Mouse (Mus musculus) heart, embryonic 12.5 days (tissue): ENCODE measurements at regions not wholly inside any gene's neighbourhood (a gene's known extent, or its start where the extent isn't known, plus 50 kb on each side); places are given as distances from the start of the nearest gene placed in this dataset.

Experiments used
- ATAC-seq: fragments of 200-750 bp; cut with Nextera tagmentation; 2 replicates; pipeline ENCODE4 v1.8.0; 2017; ENCODE audit warnings: moderate TSS enrichment, moderate library complexity; ENCODE audit not compliant: insufficient number of reproducible peaks, low FRiP score
- H3K27ac ChIP-seq: fragments of 300-500 bp; sonication (generic); 2 replicates; pipeline ENCODE4 v1.5.1; 2016; ENCODE audit warnings: mild to moderate bottlenecking, moderate library complexity; ENCODE audit not compliant: poor library complexity, severe bottlenecking
- H3K27me3 ChIP-seq: fragments of 300-500 bp; sonication (generic); replicated peaks from 2 replicates; pipeline ENCODE4 v1.6.1; 2016; ENCODE audit warnings: mild to moderate bottlenecking, moderate library complexity
- H3K36me3 ChIP-seq: fragments of 300-500 bp; sonication (generic); 2 replicates; pipeline ENCODE4 v1.6.1; 2016; ENCODE audit warnings: mild to moderate bottlenecking, moderate library complexity
- H3K4me1 ChIP-seq: fragments of 300-500 bp; sonication (generic); replicated peaks from 2 replicates; pipeline ENCODE4 v1.6.1; 2016; ENCODE audit warnings: mild to moderate bottlenecking
- H3K4me2 ChIP-seq: fragments of 300-500 bp; sonication (generic); 2 replicates; pipeline ENCODE4 v1.6.1; 2016; ENCODE audit warnings: mild to moderate bottlenecking, moderate library complexity
- H3K4me3 ChIP-seq: fragments of 300-500 bp; sonication (generic); 2 replicates; pipeline ENCODE4 v1.5.1; 2016; ENCODE audit warnings: mild to moderate bottlenecking
- H3K9ac ChIP-seq: fragments of 300-500 bp; sonication (generic); 2 replicates; pipeline ENCODE4 v1.6.1; 2016; ENCODE audit warnings: mild to moderate bottlenecking, moderate library complexity
- H3K9me3 ChIP-seq: fragments of 300-500 bp; sonication (generic); replicated peaks from 2 replicates; pipeline ENCODE4 v1.6.1; 2016; ENCODE audit warnings: mild to moderate bottlenecking, moderate library complexity
- WGBS: fragments of 180-500 bp; shearing (Covaris S2); methylation state at CpG from one replicate; pipeline ENCODE4 v1.1.7; 2016; 5-methylcytosine and 5-hydroxymethylcytosine counted together

DNA sequence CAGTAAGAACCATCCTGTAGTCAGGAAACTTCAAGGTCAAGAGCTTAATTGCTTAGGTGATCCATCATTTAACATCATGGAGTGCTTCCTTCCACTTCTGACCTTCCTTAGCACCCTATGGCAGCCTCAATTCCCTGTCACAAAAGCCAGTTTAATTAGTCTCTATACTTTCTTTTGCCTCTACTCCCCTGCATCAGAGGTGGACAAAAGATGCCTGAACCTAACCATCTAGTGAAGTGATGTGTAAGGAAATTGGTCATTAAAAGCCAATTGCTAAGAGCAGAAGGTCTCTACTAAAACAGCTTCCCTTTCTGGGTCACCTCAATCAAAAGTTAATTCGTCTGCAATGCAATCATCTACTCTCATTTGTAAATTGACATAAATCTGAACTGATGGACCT, 234.3 kb upstream of the Fbxl7 start:
- ATAC-seq, result no peak
- no peaks in the 10 kb centered on the region for H3K27me3 ChIP-seq
- no peak overlapping the region for H3K27ac ChIP-seq
- WGBS, result 52% methylated on average over 1 of the region's 1 CpGs
- no peaks in the 10 kb centered on the region for H3K9me3 ChIP-seq
- H3K36me3 ChIP-seq, result no peaks in the 10 kb centered on the region
- no peaks in the 10 kb centered on the region for H3K4me1 ChIP-seq
- H3K4me2 ChIP-seq, result no peak overlapping the region
- H3K4me3 ChIP-seq, result no peak overlapping the region
- no peak overlapping the region for H3K9ac ChIP-seq

DNA sequence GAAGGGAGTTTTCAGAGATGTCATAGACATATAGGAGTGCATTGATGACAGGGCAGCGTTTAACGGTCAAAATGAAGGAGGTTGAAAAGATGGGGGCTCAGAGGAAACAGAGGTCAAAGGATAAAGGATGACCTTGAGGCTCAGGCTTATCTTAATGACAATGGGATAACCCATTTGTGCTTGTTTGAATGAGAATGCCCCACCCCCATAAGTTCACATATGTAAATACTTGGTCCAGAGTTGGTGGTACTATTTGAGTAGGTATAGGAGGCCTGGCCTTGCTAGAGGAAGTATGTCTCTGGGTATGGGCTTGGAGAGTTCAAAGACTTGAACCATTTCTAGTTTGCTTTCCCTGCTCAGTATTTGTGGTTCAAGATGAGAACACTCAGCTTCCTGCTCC, 237.4 kb upstream of the Fbxl7 start:
- H3K9ac ChIP-seq, result no peak overlapping the region
- no peak for ATAC-seq
- H3K4me2 ChIP-seq, result no peak overlapping the region
- 82% methylated on average over 2 of the region's 2 CpGs for WGBS
- no peaks in the 10 kb centered on the region for H3K4me1 ChIP-seq
- H3K36me3 ChIP-seq, result no peaks in the 10 kb centered on the region
- no peak overlapping the region for H3K27ac ChIP-seq
- H3K9me3 ChIP-seq, result no peaks in the 10 kb centered on the region
- no peaks in the 10 kb centered on the region for H3K27me3 ChIP-seq
- H3K4me3 ChIP-seq, result no peak overlapping the region

DNA sequence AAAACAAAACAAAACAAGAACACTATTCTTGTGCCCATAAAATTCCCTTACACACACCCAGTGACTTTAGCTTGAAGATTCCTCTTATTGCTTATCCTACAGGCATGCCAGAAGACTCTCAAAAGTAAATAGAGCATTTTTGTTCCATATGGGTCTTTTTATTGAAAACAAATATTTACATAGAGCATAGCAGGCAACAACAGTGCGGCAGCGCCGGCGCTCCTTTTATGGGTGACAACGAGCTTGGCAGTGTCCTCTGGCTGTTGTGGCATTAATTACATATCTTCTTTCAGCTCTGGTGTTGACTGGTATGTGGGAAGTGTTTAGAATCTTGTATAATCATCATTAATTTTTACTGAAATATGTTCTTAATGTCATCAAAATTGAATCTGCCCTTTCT, 242.2 kb upstream of the Fbxl7 start:
- H3K9me3 ChIP-seq, result no peaks in the 10 kb centered on the region
- H3K36me3 ChIP-seq, result no peaks in the 10 kb centered on the region
- no peaks in the 10 kb centered on the region for H3K27me3 ChIP-seq
- no peak overlapping the region for H3K27ac ChIP-seq
- H3K4me2 ChIP-seq, result no peak overlapping the region
- H3K4me1 ChIP-seq, result no peaks in the 10 kb centered on the region
- H3K4me3 ChIP-seq, result no peak overlapping the region
- no peak for ATAC-seq
- WGBS, result 82% methylated on average over 5 of the region's 5 CpGs
- H3K9ac ChIP-seq, result no peak overlapping the region

DNA sequence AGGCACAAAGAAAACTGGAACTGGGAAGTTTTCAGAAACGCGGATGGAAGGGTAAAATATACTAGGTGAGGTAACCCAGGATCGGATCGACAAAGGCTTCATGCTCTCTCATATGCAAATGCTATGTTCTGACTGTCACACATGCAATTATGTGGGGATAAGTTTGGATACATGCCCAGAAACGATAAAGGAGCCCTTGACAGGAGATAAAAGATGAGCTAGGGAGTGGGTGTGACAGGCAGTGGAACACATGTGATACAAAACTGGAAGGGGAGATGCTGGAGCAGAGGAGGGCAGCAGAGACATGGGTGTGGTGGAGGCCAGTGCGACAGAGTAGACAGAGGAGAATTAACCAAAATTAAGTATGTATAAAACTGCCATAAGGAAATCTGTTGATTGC, 250.5 kb upstream of the Fbxl7 start:
- no peaks in the 10 kb centered on the region for H3K4me1 ChIP-seq
- H3K4me2 ChIP-seq, result no peak overlapping the region
- H3K27ac ChIP-seq, result no peak overlapping the region
- H3K9ac ChIP-seq, result no peak overlapping the region
- no peak overlapping the region for H3K4me3 ChIP-seq
- H3K36me3 ChIP-seq, result no peaks in the 10 kb centered on the region
- ATAC-seq, result no peak
- H3K9me3 ChIP-seq, result no peaks in the 10 kb centered on the region
- 72% methylated on average over 6 of the region's 6 CpGs for WGBS
- no peaks in the 10 kb centered on the region for H3K27me3 ChIP-seq

DNA sequence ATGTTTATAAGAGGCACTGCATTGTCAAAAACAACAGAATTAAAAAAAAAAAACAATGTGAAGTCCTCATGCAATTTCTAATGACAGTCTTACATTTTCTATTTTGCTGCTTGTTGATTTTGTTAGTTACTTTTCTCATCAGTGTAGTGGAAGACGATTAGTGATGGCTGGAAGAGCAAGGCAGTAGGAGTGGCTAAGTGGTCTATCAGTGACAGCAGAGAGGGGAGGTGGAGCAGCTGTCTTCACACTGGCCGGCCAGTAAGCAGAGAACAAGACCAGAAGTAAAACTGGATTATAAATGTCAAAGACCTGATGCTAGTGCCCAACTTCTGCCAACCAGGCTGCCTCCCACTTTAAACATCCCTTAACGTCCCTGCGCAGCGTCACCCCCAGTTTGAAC, 265.6 kb upstream of the Fbxl7 start:
- Histone ChIP-seq H3K4me2 (no peak overlapping the region), H3K36me3 (no peaks in the 10 kb centered on the region), H3K9ac (no peak overlapping the region), H3K27me3 (no peaks in the 10 kb centered on the region), H3K27ac (no peak overlapping the region), H3K4me3 (no peak overlapping the region), H3K9me3 (no peaks in the 10 kb centered on the region), H3K4me1 (no peaks in the 10 kb centered on the region)
- ATAC-seq, result no peak
- 60% methylated on average over 5 of the region's 5 CpGs for WGBS

DNA sequence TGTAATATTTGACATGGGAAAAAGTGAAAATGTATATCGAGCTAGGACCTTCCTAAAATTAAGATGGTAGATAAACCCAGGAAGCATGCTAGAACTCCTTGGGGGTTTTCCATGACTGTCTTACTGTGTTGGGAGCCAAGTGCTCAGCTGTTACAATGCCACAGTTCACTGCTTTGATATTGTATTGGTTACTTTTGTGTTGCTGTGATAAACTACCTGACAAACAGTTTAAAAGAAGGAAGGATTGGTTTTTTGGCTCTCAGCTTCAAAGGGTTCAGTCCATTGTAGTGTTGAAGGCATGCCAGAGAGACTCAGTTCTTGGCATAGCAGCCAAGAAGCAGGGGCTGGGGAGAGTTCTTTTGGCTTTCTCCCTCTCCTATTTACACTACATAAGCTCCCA, 272.1 kb upstream of the Fbxl7 start:
- 57% methylated on average over 1 of the region's 1 CpGs for WGBS
- no peak overlapping the region for H3K4me2 ChIP-seq

DNA sequence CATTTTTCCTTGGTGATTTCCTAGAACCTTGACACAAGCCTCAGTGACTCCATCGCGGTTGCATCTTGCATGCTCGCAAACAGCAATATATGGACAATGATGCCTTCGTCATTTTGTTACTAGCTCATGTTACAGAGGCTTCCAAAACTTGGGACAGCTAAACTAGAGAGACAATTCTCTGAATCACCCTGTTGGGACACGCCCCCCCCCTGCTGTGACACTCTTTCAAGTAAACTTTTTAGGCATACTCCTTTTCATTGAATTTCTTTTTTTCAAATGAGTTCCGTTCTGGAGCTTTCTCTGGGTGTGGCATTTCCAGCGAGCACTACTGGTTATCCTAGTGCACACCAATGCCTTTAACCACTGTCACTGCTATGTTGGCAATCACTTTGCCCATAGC, 274.5 kb upstream of the Fbxl7 start:
- Histone ChIP-seq H3K27ac (no peak overlapping the region), H3K4me2 (no peak overlapping the region), H3K4me3 (no peak overlapping the region), H3K9me3 (no peaks in the 10 kb centered on the region), H3K27me3 (no peaks in the 10 kb centered on the region), H3K36me3 (no peaks in the 10 kb centered on the region), H3K9ac (no peak overlapping the region), H3K4me1 (no peaks in the 10 kb centered on the region)
- no peak for ATAC-seq
- WGBS, result 78% methylated on average over 7 of the region's 7 CpGs

More for the DNA sequence above, 272.1 kb upstream of the Fbxl7 start:
- Histone ChIP-seq H3K27ac (no peak overlapping the region), H3K27me3 (no peaks in the 10 kb centered on the region), H3K4me1 (no peaks in the 10 kb centered on the region), H3K36me3 (no peaks in the 10 kb centered on the region), H3K9ac (no peak overlapping the region), H3K9me3 (no peaks in the 10 kb centered on the region), H3K4me3 (no peak overlapping the region)
- no peak for ATAC-seq

DNA sequence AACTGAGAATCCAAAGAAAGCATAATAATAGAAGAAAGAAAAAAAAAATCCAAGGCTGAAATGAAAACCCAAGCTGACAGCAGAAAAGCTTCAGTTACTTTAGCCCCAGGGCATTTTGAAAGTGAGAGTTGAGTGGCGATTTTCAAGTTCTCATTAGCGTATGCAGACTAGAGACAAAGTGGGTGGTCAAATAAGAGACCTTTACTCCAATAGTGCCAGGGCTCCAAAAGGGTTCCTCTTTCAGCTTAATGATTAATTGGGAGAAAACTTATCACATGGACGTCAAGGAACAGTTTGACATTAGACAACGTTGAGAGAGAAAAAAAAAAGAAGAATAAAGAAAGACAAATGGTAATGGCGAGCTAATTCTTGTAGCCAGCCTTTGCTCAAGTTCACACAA, 278.1 kb upstream of the Fbxl7 start:
- no peaks in the 10 kb centered on the region for H3K27me3 ChIP-seq
- no peak overlapping the region for H3K4me3 ChIP-seq
- H3K9ac ChIP-seq, result no peak overlapping the region
- no peaks in the 10 kb centered on the region for H3K36me3 ChIP-seq
- H3K27ac ChIP-seq, result no peak overlapping the region
- H3K9me3 ChIP-seq, result no peaks in the 10 kb centered on the region
- no peak overlapping the region for H3K4me2 ChIP-seq
- 50% methylated on average over 5 of the region's 5 CpGs for WGBS
- no peak for ATAC-seq
- no peaks in the 10 kb centered on the region for H3K4me1 ChIP-seq

DNA sequence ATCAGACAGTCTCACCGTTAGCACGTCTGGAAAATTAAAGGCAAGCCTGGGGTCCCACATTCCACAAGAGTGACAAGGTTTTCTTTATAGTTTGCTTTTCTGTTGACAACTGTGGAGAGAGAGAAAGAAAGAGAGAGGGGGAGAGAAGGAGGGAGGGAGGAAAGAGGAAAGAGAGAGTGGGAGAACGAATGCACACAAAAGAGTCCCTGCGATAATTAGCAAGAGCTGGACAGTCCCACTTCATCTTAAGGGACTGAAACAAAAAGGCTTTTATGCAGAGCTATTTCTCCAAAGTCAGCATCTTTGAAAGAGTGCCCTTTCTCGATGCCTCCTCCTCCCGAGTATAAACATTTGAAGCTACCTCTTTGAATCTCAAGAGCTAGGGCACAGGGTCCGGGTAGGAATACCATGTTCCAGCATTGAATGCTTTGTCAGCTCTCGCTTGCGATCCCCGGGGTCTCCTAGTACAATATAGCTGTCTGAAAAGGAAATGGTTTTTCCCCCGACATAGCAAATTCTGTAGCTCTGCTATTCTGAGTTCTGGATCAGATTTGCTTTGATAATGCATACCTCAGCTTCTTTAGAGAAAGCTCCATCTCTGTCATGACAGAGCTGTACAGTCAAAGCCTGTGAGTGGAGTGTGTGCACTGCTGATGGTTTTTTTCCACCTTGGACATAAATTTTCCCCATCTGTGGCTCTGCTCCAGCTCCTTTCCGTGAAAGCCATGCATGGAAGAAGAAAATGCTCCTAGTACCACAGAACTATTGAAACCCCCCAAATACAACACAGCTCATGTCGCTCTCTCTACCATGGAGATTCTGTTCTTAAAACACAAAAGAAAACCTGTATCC, 282.9 kb upstream of the Fbxl7 start:
- no peaks in the 10 kb centered on the region for H3K36me3 ChIP-seq
- no peaks in the 10 kb centered on the region for H3K27me3 ChIP-seq
- no peak overlapping the region for H3K9ac ChIP-seq
- no peak overlapping the region for H3K4me2 ChIP-seq
- H3K4me1 ChIP-seq, result no peaks in the 10 kb centered on the region
- 67% methylated on average over 13 of the region's 13 CpGs for WGBS
- H3K9me3 ChIP-seq, result peaks cover 4% of the 10 kb centered on the region; the same call in 1 of the 2 replicates
- ATAC-seq, result no peak
- H3K4me3 ChIP-seq, result no peak overlapping the region
- H3K27ac ChIP-seq, result no peak overlapping the region

DNA sequence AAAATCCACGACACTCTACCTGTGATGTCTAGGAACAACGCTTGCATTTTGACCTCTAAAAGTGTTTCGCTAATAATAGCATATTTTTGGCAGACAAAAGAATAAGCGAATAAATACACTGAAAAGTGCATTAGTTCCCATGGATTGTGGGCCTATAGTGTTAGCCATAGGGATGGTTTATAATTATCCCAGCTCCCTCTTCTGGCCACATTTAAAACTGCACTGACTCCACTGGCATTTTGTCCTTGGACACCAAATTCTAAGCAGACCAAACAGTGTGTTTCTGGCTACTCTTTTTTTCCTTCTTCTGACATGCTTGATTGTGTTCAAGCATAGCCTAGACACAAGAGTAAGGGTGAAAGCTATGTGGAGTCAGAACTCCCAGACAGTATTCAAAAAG, 276.8 kb upstream of the Ank start:
- Histone ChIP-seq H3K27ac (no peak overlapping the region), H3K27me3 (no peaks in the 10 kb centered on the region), H3K4me2 (no peak overlapping the region), H3K9ac (no peak overlapping the region), H3K9me3 (no peaks in the 10 kb centered on the region), H3K4me3 (no peak overlapping the region), H3K4me1 (no peaks in the 10 kb centered on the region), H3K36me3 (no peaks in the 10 kb centered on the region)
- 47% methylated on average over 4 of the region's 4 CpGs for WGBS
- no peak for ATAC-seq

DNA sequence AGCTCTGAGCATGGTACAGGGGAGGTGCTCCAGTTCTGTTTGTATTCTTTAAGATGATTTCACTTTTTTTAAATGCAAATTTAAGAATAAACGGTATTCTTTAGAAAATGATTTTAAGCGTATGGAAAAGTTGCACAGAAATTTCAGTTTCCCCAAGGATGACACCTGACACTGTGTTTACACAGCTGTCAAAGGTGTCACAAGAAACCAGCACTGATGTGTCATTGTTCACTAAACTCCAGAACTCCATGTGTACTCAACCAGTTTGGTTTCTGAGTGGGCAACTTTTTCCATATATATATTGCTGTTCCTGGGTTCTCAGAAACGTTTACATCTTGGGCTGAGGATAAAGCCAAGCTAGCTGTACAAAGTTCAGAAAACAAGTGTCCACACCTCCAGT, 265.0 kb upstream of the Ank start:
- H3K4me1 ChIP-seq, result peaks cover 6% of the 10 kb centered on the region
- no peak overlapping the region for H3K9ac ChIP-seq
- ATAC-seq, result no peak
- 81% methylated on average over 3 of the region's 3 CpGs for WGBS
- H3K4me3 ChIP-seq, result no peak overlapping the region
- H3K9me3 ChIP-seq, result 0 out of 2 replicates have a peak, but pooled peaks cover 3% of the 10 kb centered on the region
- H3K27ac ChIP-seq, result no peak overlapping the region
- no peaks in the 10 kb centered on the region for H3K36me3 ChIP-seq
- no peaks in the 10 kb centered on the region for H3K27me3 ChIP-seq
- no peak overlapping the region for H3K4me2 ChIP-seq

DNA sequence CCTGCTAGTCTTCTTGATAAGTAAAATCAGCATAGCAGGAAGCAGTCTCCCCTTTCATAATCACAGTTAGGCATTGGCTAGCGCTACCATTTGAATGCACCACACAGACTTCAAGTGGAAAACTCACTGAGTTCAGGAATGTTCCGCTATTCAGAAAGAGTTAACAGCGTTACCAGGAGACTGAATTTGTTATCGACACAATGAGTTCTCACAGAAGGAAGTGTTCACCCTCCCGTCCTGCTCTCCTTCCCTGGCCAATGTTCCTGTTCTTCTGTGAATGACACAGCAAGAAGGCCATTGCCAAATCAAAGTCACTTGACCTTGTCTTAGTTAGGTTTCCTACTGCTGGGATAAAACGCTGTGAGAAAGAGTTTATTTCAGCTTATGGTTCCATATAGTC, 261.6 kb upstream of the Ank start:
- Histone ChIP-seq H3K4me1 (peaks cover 6% of the 10 kb centered on the region), H3K27ac (peak overlapping the region; percentile 50; the same call in 1 of the 2 replicates), H3K4me2 (peak overlapping the region; percentile 20; the same call in 1 of the 2 replicates), H3K4me3 (no peak overlapping the region), H3K9ac (no peak overlapping the region), H3K27me3 (no peaks in the 10 kb centered on the region), H3K36me3 (no peaks in the 10 kb centered on the region), H3K9me3 (0 out of 2 replicates have a peak, but pooled peaks cover 3% of the 10 kb centered on the region)
- no peak; the same call in 1 of the 2 replicates for ATAC-seq
- 32% methylated on average over 6 of the region's 6 CpGs for WGBS
